Mouse (Mus musculus) liver, postnatal 0 days (tissue): ENCODE measurements around the gene Foxr1. TPM values are rescaled to one million over a fixed set of nuclear protein-coding genes. Genes with fewer than 3 reads are reported as not detected.
"Not testable (repeated sequence)": the region's sequence is repeated elsewhere in the genome, so short reads cannot be mapped to it uniquely, and the experiment has no call there.

Experiments
- ATAC-seq: fragments of 200-750 bp; cut with Nextera tagmentation; 2 replicates; pipeline ENCODE4 v1.8.0; 2017; ENCODE audit warnings: mild to moderate bottlenecking, moderate library complexity
- DNase-seq: peaks from one replicate; pipeline ENCODE4 v3.0.0-alpha.2; 2016
- H3K27ac ChIP-seq: fragments of 300-500 bp; sonication (generic); 2 replicates; pipeline ENCODE4 v1.5.1; 2014; ENCODE audit warnings: antibody characterized with exemption, moderate library complexity, mild to moderate bottlenecking, low read depth
- H3K27me3 ChIP-seq: fragments of 300-500 bp; sonication (generic); 2 replicates; pipeline ENCODE4 v1.6.1; 2014; ENCODE audit warnings: low read length, control low read depth, mixed read lengths; ENCODE audit not compliant: insufficient read depth
- H3K36me3 ChIP-seq: fragments of 300-500 bp; sonication (generic); replicated peaks from 2 replicates; pipeline ENCODE4 v1.6.1; 2014; ENCODE audit warnings: mild to moderate bottlenecking, control low read depth, low read length, moderate library complexity, mixed read lengths; ENCODE audit not compliant: insufficient read depth
- H3K4me1 ChIP-seq: fragments of 300-500 bp; sonication (generic); 2 replicates; pipeline ENCODE4 v1.6.1; 2014; ENCODE audit warnings: antibody characterized with exemption, mild to moderate bottlenecking, control low read depth; ENCODE audit not compliant: insufficient read depth
- H3K4me2 ChIP-seq: fragments of 300-500 bp; sonication (generic); 2 replicates; pipeline ENCODE4 v1.6.1; 2014; ENCODE audit warnings: low read depth, mild to moderate bottlenecking, low read length, moderate library complexity, mixed read lengths
- H3K4me3 ChIP-seq: fragments of 300-500 bp; sonication (generic); 2 replicates; pipeline ENCODE4 v1.5.1; 2014; ENCODE audit warnings: low read depth, low read length
- H3K9ac ChIP-seq: fragments of 300-500 bp; sonication (generic); replicated peaks from 2 replicates; pipeline ENCODE4 v1.6.1; 2014; ENCODE audit warnings: mild to moderate bottlenecking, moderate library complexity
- H3K9me3 ChIP-seq: fragments of 300-500 bp; sonication (generic); 2 replicates; pipeline ENCODE4 v1.6.1; 2016; ENCODE audit warnings: mild to moderate bottlenecking, control low read depth, low read length, mixed read lengths
- CTCF ChIP-seq: sonication (generic); IDR thresholded peaks from 2 replicates; pipeline ENCODE4 v1.5.1; 2016; ENCODE audit warnings: antibody characterized with exemption, low read depth
- EP300 ChIP-seq: IDR thresholded peaks from 2 replicates; pipeline ENCODE4 v1.6.1; 2016; ENCODE audit warnings: antibody characterized with exemption, low read depth, mild to moderate bottlenecking
- WGBS: fragments of 180-500 bp; shearing (Covaris S2); extraction: QIAGEN DNeasy Blood & Tissue Kit; methylation state at CpG from one replicate; pipeline ENCODE4 v1.1.7; 2014; ENCODE audit not compliant: insufficient replicate concordance; 5-methylcytosine and 5-hydroxymethylcytosine counted together
- polyA plus RNA-seq: library from polyadenylated mRNA; unstranded; fragments of >200 nt; fragmentation: Nextera tagmentation; extraction: Ambion mirVana; gene quantifications from 2 replicates; pipeline ENCODE4 v1.2.1, GENCODE M21; 2015

Gene Foxr1
- polyA plus RNA-seq, 1 experiment from 2014 or later = not detected

DNA sequence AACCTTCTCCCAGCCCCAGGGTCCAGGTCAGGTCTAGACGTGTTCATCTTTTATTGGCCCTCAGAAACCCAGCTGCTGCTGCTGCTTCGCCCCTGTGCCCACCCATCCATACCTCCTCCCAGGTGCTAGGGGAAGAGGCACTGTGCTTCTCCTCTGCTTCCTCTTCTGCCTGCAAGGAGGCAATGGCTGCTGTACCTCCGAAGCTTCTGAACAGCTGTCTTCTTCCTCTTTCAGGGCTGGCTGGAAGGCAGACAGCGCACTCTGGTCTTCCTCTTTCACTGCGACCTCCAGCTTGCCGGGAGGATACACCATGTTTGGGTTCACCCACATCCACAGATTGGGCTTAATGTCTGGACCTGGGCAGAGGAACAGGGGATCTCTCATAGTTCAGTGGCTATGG is 5.2 kb downstream of the Foxr1 start:
- Histone ChIP-seq H3K4me3 (no peak overlapping the region), H3K27me3 (no peaks in the 10 kb centered on the region), H3K9me3 (no peaks in the 10 kb centered on the region), H3K9ac (no peak overlapping the region), H3K36me3 (no peaks in the 10 kb centered on the region), H3K4me1 (no peaks in the 10 kb centered on the region), H3K4me2 (no peak overlapping the region), H3K27ac (0 out of 2 replicates have a peak overlapping the region, but pooled peaks have one; percentile 7)
- ATAC-seq (peak; percentile 27; the same call in 1 of the 2 replicates), DNase-seq (peak; percentile 33)
- 38% methylated on average over 6 of the region's 6 CpGs for WGBS
- TF ChIP-seq EP300 (no peak), CTCF (no peak)

DNA sequence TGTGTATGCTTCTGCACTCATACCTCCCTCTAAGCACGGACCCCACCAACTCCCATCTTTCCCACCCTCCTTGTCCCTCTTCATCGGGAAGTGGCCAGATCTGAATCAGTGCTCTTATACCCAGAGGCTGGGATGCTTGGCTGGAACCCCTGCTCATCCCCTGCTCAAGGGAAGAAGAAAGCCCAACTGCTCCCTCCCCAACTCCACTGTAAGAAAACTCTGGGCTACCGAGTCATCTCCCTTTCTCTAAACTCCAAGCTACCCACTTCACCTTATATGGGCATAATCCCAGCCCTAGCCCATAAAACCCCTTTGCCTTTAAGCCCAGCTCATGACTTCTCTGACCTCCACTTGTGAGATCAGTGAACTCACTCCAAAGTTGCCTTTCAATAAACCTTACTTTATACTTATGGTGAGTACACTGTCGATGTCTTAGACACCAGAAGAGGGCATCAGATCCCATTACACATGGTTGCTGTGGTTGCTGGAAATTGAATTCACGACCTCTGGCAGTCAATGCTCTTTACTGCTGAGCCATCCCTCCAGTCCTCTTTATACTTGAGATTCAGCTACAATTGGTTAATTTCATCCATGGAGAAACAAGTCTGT is 8.3 kb downstream of the Foxr1 start:
- Histone ChIP-seq H3K4me1 (no peaks in the 10 kb centered on the region), H3K9me3 (no peaks in the 10 kb centered on the region), H3K27me3 (no peaks in the 10 kb centered on the region), H3K36me3 (no peaks in the 10 kb centered on the region), H3K4me2 (no peak overlapping the region), H3K4me3 (no peak overlapping the region), H3K27ac (no peak overlapping the region), H3K9ac (no peak overlapping the region)
- DNase-seq (no peak), ATAC-seq (no peak)
- TF ChIP-seq CTCF (0 out of 2 replicates have a peak, but pooled peaks have one; percentile 19), EP300 (no peak)
- 42% methylated on average over 5 of the region's 5 CpGs for WGBS

DNA sequence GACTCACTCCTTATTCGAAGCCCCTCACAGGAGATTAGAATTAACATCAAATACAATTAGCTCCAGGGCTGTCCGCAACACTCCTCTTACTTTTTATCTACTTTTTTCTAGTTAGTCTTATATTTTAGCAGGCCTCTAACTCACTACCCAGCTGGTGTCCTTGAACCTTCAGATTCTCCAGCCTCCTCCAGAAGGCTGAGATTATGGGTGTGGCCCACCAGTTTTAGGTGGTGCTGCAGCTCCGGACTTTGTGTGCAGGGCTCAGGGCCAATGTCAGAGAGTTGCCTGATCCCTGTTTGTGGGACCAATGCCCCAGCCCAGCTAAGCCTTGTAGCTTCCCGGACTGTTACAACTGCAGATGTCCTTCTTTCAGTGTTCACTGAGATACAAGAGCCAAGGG is 17.4 kb downstream of the Foxr1 start:
- no peak overlapping the region for H3K27ac ChIP-seq
- H3K9ac ChIP-seq = no peak overlapping the region
- ATAC-seq (no peak), DNase-seq (no peak)
- H3K9me3 ChIP-seq = no peaks in the 10 kb centered on the region
- H3K36me3 ChIP-seq = no peaks in the 10 kb centered on the region
- TF ChIP-seq EP300 (no peak), CTCF (no peak)
- H3K4me1 ChIP-seq = no peaks in the 10 kb centered on the region
- H3K27me3 ChIP-seq = no peaks in the 10 kb centered on the region
- no peak overlapping the region for H3K4me3 ChIP-seq
- WGBS = 76% methylated on average over 4 of the region's 4 CpGs
- no peak overlapping the region for H3K4me2 ChIP-seq

DNA sequence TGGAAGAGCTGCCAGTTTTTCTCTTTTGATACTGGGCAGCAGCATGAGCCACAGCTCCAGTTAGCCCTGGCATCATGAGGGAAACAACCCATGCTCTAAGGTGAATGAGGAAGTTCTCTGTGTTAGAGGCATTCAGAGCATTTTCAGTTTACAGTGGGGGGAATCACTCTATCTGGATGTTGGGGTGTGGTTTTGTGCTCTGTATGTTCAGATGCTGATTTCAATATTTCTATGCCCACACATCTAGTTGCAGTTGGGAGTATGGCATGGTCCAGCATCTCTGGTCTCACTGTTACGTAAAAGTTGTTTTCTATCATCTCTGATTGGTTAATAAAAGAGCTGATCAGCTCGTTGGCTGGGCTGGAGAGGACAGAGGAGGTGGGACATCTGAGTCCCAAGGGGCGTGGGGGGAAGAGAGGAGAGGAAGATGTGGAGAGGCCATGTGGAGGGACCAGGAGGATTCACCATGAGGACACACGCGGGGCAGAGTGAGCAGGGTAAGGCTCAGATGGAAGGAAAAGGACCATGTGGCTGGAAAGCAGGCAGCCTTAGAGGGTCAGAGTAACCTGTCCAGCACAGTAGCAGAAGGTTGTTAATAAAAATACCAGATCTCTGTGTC is 20.5 kb downstream of the Foxr1 start:
- Histone ChIP-seq H3K9me3 (no peaks in the 10 kb centered on the region), H3K27me3 (no peaks in the 10 kb centered on the region), H3K4me3 (no peak overlapping the region), H3K9ac (no peak overlapping the region), H3K36me3 (0 out of 2 replicates have a peak, but pooled peaks cover 3% of the 10 kb centered on the region), H3K27ac (no peak overlapping the region), H3K4me1 (peaks cover 10% of the 10 kb centered on the region), H3K4me2 (no peak overlapping the region)
- TF ChIP-seq CTCF (no peak), EP300 (no peak)
- DNase-seq (no peak), ATAC-seq (no peak)
- WGBS = 52% methylated on average over 5 of the region's 5 CpGs

DNA sequence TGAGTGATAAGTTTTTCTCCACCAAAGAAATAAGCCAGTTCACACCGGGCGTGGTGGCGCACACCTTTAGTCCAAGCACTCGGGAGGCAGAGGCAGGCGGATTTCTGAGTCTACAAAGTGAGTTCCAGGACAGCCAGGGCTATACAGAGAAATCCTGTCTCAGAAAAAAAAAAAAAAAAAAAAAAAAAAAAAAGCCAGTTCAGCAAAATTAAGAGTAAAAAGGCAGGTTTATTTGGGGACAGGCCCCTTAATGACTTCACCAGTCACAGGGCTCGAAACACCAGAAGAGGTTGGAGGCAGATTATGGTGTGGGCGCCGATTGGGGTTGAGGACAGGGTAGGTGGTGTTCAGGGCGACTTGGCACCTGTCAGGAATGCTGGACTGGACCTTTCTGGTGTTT is 21.2 kb downstream of the Foxr1 start:
- WGBS = 86% methylated on average over 9 of the region's 9 CpGs
- not testable (repeated sequence) for ATAC-seq, DNase-seq

DNA sequence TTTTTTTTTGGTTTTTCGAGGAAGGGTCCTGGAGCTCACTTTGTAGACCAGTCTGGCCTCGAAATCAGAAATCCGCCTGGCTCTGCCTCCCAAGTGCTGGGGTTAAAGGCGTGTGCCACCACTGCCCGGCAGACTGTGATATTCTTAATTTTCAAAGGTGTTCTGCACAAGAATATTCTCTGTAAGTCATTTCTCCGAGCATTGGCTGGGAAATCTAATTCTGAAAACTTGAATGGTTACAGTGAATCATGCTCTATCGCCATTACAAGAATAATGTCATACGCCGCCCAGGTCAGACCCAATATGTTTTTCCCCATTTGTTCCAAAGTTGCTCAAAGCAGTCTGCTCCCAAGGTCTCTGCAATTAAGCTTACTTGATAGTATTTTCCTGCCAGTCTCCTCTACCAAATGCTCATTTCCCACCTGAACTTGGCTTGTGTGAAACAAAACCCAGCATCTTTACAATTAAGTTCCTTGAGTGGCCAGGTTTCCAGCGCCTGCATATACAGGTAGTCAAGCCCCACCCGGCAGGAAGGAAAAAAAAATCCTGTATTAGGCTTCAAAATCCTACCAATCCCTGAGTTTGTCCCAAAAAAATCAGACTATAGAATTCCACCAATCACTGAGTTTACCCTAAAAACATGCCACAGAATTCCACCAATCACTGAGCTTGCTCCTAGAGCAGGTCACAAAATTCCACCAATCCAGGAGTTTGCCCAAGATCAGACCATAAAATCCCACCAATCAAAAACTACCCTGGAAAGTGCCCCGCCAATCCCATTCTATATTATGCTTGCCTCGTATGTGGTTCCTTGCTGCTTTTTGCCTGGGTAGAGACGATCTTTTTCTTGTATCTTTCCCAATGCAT is 22.2 kb downstream of the Foxr1 start, which contains the start of gene Ccdc84:
Ccdc84 (minus strand) TSS at position 51 of the 867 bp plus-strand sequence.
- ATAC-seq (no peak), DNase-seq (no peak)
- 69% methylated on average over 14 of the region's 14 CpGs for WGBS

More for the DNA sequence above, 21.2 kb downstream of the Foxr1 start:
- H3K27me3 ChIP-seq, H3K4me1 ChIP-seq, H3K4me2 ChIP-seq, H3K4me3 ChIP-seq, H3K9me3 ChIP-seq, H3K9ac ChIP-seq, H3K27ac ChIP-seq, H3K36me3 ChIP-seq: not testable (repeated sequence)

More for the DNA sequence above, 22.2 kb downstream of the Foxr1 start, which contains the start of gene Ccdc84:
- Histone ChIP-seq H3K9ac (peak within 1 kb of the TSS; percentile 80), H3K4me2 (peak within 1 kb of the TSS; percentile 95), H3K27ac (peak within 1 kb of the TSS; percentile 75), H3K9me3 (no peaks in the 10 kb centered on the region), H3K27me3 (no peaks in the 10 kb centered on the region), H3K36me3 (peaks cover 16% of the 10 kb centered on the region; the same call in 1 of the 2 replicates), H3K4me3 (peak within 1 kb of the TSS; percentile 72), H3K4me1 (peaks cover 10% of the 10 kb centered on the region)
- TF ChIP-seq CTCF (no peak), EP300 (no peak)
